Mouse (Mus musculus) forebrain, postnatal 0 days (tissue): ENCODE data around the gene Cdk18. TPM values are rescaled to one million over a fixed set of nuclear protein-coding genes. Genes with fewer than 3 reads are reported as not detected.
A peak's percentile ranks its signal among the peaks of the same experiment; 100 is the strongest.

Experiments
- ATAC-seq: fragments of 200-750 bp; cut with Nextera tagmentation; 2 replicates; pipeline ENCODE4 v1.8.0; 2017; ENCODE audit warnings: mild to moderate bottlenecking, moderate library complexity
- DNase-seq: peaks from one replicate; pipeline ENCODE4 v3.0.0-alpha.2; 2015
- H3K27ac ChIP-seq: fragments of 300-500 bp; sonication (generic); 2 replicates; pipeline ENCODE4 v1.5.1; 2014; ENCODE audit warnings: low read depth, mild to moderate bottlenecking, antibody characterized with exemption, low read length, moderate library complexity, mixed read lengths
- H3K27me3 ChIP-seq: fragments of 300-500 bp; sonication (generic); 2 replicates; pipeline ENCODE4 v1.6.1; 2014; ENCODE audit warnings: mild to moderate bottlenecking, low read length, mixed read lengths; ENCODE audit not compliant: insufficient read depth
- H3K36me3 ChIP-seq: fragments of 300-500 bp; sonication (generic); 2 replicates; pipeline ENCODE4 v1.6.1; 2014; ENCODE audit warnings: mild to moderate bottlenecking, moderate library complexity; ENCODE audit not compliant: insufficient read depth
- H3K4me1 ChIP-seq: fragments of 300-500 bp; sonication (generic); 2 replicates; pipeline ENCODE4 v1.6.1; 2014; ENCODE audit warnings: antibody characterized with exemption; ENCODE audit not compliant: insufficient read depth
- H3K4me2 ChIP-seq: fragments of 300-500 bp; sonication (generic); 2 replicates; pipeline ENCODE4 v1.6.1; 2014; ENCODE audit warnings: low read depth, mild to moderate bottlenecking, moderate library complexity
- H3K4me3 ChIP-seq: fragments of 300-500 bp; sonication (generic); 2 replicates; pipeline ENCODE4 v1.5.1; 2014; ENCODE audit warnings: low read depth, low read length, mixed read lengths
- H3K9ac ChIP-seq: fragments of 300-500 bp; sonication (generic); 2 replicates; pipeline ENCODE4 v1.6.1; 2014; ENCODE audit warnings: mild to moderate bottlenecking
- H3K9me3 ChIP-seq: fragments of 300-500 bp; sonication (generic); 2 replicates; pipeline ENCODE4 v1.6.1; 2016; ENCODE audit warnings: low read length
- CTCF ChIP-seq: sonication (generic); IDR thresholded peaks from 2 replicates; pipeline ENCODE4 v1.5.1; 2016; ENCODE audit warnings: antibody characterized with exemption, control low read depth, low read depth
- WGBS: fragments of 180-500 bp; shearing (Covaris S2); extraction: QIAGEN DNeasy Blood & Tissue Kit; methylation state at CpG from one replicate; pipeline ENCODE4 v1.1.7; 2014; 5-methylcytosine and 5-hydroxymethylcytosine counted together
- polyA plus RNA-seq: library from polyadenylated mRNA; unstranded; fragments of >200 nt; fragmentation: Nextera tagmentation; extraction: Ambion mirVana; gene quantifications from 2 replicates; pipeline ENCODE4 v1.2.1, GENCODE M21; 2015
- total RNA-seq: library from RNA; depleted of rRNA; stranded (reverse); fragments of >200 nt; gene quantifications from 2 replicates; pipeline ENCODE4 v1.2.3, GENCODE M21; 2014

Gene Cdk18
- total and polyA plus RNA-seq, 2 experiments from 2014 or later: 1.2 to 2.6 TPM

DNA sequence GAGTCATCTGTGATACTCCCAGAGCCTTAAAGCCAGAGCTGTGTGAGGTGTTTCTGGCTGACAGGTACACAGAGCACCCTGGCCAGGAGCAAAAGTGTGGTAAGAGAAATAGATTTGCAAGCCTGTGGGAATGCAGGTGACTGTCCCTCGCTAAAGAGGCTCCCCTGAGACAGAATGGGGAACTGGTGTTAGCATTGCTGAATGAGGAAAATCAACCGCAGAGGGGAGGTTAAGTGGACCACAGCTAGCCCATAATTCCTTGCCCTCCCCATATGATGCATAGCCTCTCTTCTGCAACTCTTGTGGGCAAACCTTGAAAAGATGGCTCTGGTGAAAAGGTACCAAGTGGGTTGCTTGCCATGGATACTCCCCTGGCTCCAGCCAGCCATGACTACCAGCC lies 9.9 kb upstream of the Cdk18 start:
- H3K4me3 ChIP-seq: no peak overlapping the region
- no peaks in the 10 kb centered on the region for H3K27me3 ChIP-seq
- ATAC-seq: no peak
- 66% methylated on average over 2 of the region's 2 CpGs for WGBS
- H3K36me3 ChIP-seq: no peaks in the 10 kb centered on the region
- H3K4me1 ChIP-seq: peaks cover 5% of the 10 kb centered on the region; the same call in 1 of the 2 replicates
- no peak for TF ChIP-seq CTCF
- H3K27ac ChIP-seq: no peak overlapping the region
- H3K9me3 ChIP-seq: no peaks in the 10 kb centered on the region
- no peak overlapping the region for H3K4me2 ChIP-seq
- H3K9ac ChIP-seq: no peak overlapping the region
- no peak for DNase-seq

DNA sequence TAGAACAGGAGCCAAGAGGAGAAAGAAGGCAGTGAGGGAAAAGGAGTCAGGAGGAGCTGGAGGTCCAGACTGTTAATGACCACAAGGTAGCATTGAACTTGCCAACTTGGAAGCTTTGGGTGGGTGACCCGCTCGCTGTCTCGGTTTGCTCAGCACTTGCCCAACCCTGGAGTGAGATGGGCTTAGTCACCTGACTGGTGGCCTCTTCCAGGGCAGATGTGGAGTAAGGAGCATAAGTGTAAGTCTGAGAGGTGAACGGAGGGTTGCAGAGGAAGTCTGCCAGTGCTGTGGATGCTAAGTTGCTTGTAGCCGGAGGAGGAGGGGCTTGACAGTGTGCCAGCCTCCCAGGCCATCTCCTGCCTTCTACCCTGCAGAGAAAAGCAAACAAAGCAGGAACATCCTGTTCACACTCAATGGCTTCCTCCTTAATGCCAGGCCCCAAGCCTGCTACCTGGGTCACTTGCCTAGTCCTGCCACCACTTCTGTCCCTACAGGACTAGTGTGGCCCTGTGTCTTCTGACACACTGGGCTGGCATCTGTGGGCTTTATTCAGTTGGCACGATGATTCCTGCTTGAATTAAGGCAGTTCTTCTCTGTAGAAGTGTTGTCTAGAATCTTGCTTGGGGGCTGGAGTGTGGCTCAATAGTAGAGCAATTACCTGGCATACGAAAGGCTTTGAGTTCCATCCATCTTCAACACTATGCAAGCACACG lies 6.6 kb upstream of the Cdk18 start:
- Histone ChIP-seq H3K4me3 (no peak overlapping the region), H3K27me3 (no peaks in the 10 kb centered on the region), H3K27ac (no peak overlapping the region), H3K36me3 (no peaks in the 10 kb centered on the region), H3K4me1 (peaks cover 19% of the 10 kb centered on the region), H3K9me3 (no peaks in the 10 kb centered on the region), H3K4me2 (no peak overlapping the region), H3K9ac (no peak overlapping the region)
- ATAC-seq (no peak), DNase-seq (no peak)
- 87% methylated on average over 8 of the region's 8 CpGs for WGBS
- TF ChIP-seq CTCF: no peak

DNA sequence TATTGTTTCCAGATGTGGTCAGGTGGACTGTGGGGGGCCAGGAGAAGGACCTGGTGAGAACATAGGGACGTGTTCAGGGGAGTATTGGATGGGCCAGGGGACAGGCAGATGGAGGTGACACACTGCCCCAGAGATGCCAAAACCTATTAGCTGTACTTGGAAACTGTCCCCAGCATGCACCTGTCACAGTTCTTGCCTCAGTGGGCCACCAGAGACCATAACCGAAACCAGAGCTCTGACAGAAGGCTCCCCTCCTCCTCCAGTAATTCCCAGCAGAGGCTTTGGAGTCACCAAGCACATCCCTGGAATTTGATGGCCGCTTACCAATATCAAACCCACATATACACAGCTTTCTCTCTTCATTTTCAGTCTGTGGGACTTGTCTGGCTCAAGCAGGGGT lies 5.4 kb upstream of the Cdk18 start:
- DNase-seq: no peak
- H3K4me2 ChIP-seq: no peak overlapping the region

DNA sequence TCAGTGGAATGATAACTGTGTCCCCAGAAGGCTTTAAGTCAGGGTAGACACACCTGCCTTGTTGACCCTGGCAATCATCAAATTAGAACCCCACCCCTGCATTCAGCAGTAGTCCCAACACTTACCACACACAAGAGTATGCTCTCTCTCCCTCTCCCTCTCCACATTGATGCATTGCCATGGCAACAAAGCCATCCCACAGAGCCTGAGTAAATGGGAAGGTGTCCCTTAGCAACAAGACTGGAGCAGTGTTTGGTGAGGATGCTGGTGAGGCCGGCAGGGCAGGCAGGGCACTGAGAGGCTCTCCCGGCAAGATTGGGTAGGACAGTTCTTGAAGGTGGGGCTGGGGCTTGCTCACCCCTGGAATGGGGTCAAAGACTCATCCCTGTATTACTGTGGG lies 4.7 kb upstream of the Cdk18 start:
- TF ChIP-seq CTCF: no peak
- peak overlapping the region; percentile 70; the same call in 1 of the 2 replicates for H3K27ac ChIP-seq
- no peak overlapping the region for H3K9ac ChIP-seq
- no peak overlapping the region for H3K4me3 ChIP-seq
- no peaks in the 10 kb centered on the region for H3K27me3 ChIP-seq
- H3K4me1 ChIP-seq: peaks cover 19% of the 10 kb centered on the region
- ATAC-seq: peak; percentile 94
- H3K4me2 ChIP-seq: peak overlapping the region; percentile 26
- no peaks in the 10 kb centered on the region for H3K9me3 ChIP-seq
- DNase-seq: peak; percentile 85
- 6% methylated on average over 2 of the region's 2 CpGs for WGBS
- H3K36me3 ChIP-seq: no peaks in the 10 kb centered on the region

More for the DNA sequence above, 5.4 kb upstream of the Cdk18 start:
- H3K4me1 ChIP-seq: peaks cover 19% of the 10 kb centered on the region
- 79% methylated on average over 3 of the region's 3 CpGs for WGBS
- no peak overlapping the region for H3K27ac ChIP-seq
- H3K27me3 ChIP-seq: no peaks in the 10 kb centered on the region
- no peak overlapping the region for H3K4me3 ChIP-seq
- H3K36me3 ChIP-seq: no peaks in the 10 kb centered on the region
- no peak for ATAC-seq
- no peaks in the 10 kb centered on the region for H3K9me3 ChIP-seq
- H3K9ac ChIP-seq: no peak overlapping the region
- TF ChIP-seq CTCF: no peak

DNA sequence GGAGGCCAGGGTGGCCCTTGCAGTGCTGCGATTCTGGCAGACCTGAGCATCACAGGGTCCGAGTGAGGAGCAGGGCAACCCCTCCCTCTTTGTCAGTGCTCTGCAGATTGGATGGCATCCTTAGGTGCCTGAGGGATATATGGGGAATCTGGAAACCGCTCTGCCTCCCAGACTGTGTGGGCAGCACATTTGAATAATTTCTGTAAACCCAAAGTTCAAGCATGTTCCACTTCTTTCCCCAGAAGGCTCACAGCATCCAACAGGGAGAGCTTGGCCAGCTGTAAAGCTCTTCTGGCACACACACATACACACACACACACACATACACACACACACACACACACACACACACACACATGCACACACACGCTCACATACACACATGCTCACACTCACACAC lies 4.2 kb upstream of the Cdk18 start:
- H3K27me3 ChIP-seq: no peaks in the 10 kb centered on the region; the same call in 1 of the 2 replicates
- TF ChIP-seq CTCF: no peak
- no peaks in the 10 kb centered on the region for H3K9me3 ChIP-seq
- no peak overlapping the region for H3K4me3 ChIP-seq
- H3K36me3 ChIP-seq: no peaks in the 10 kb centered on the region
- H3K9ac ChIP-seq: 0 out of 2 replicates have a peak overlapping the region, but pooled peaks have one; percentile 3
- peak overlapping the region; percentile 70 for H3K27ac ChIP-seq
- WGBS: 55% methylated on average over 4 of the region's 4 CpGs
- peaks cover 19% of the 10 kb centered on the region for H3K4me1 ChIP-seq
- 0 out of 2 replicates have a peak overlapping the region, but pooled peaks have one; percentile 26 for H3K4me2 ChIP-seq
- DNase-seq (peak; percentile 32), ATAC-seq (peak; percentile 54)

DNA sequence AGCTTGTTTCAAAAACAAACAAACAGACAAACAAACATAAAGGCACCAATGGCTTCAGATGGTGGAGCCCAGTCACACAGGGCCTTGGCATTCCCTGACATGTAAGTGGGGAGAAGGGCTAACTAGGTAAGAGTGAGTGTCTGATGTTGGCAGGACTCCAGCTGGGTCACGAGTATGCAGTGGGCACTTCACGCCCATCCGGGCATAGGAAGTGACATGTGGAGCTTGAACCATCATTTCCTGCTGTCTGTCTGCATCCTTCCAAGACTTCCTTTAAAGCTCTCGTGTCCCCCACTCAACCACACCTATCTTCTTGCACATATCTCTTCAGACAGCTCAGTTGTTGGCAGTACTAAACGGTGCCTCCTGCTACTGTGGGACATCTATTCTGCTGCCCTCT lies 3.6 kb upstream of the Cdk18 start:
- no peak overlapping the region for H3K4me3 ChIP-seq
- 63% methylated on average over 5 of the region's 5 CpGs for WGBS
- H3K27ac ChIP-seq: 0 out of 2 replicates have a peak overlapping the region, but pooled peaks have one; percentile 70
- H3K4me2 ChIP-seq: no peak overlapping the region
- no peaks in the 10 kb centered on the region for H3K9me3 ChIP-seq
- TF ChIP-seq CTCF: no peak
- H3K36me3 ChIP-seq: no peaks in the 10 kb centered on the region
- no peak for DNase-seq
- ATAC-seq: no peak
- no peak overlapping the region for H3K9ac ChIP-seq
- no peaks in the 10 kb centered on the region; the same call in 1 of the 2 replicates for H3K27me3 ChIP-seq
- H3K4me1 ChIP-seq: peaks cover 19% of the 10 kb centered on the region

DNA sequence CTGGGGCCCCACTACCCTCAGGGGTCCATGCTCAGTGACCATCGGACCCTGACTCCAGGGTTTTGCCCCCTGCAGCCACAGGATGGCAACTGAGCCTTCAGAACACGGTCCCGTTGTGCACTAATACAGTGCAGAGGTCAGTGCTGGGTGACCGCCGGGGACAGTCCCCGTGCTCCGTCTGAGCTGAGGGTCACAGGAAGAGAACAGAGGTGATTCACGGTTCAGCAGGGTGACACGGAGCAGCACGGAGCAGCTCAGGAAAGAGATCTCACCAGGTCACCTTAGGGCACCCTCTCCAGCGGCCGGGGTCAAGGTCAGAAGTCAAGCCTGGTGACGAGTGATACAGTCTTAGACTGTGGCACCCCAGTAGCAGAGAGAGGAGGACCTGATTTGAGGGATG lies 2.3 kb upstream of the Cdk18 start:
- Histone ChIP-seq H3K27me3 (no peaks in the 10 kb centered on the region; the same call in 1 of the 2 replicates), H3K4me3 (no peak overlapping the region), H3K27ac (no peak overlapping the region), H3K4me1 (peaks cover 19% of the 10 kb centered on the region), H3K4me2 (no peak overlapping the region), H3K9me3 (no peaks in the 10 kb centered on the region), H3K9ac (no peak overlapping the region), H3K36me3 (no peaks in the 10 kb centered on the region)
- WGBS: 81% methylated on average over 13 of the region's 13 CpGs
- no peak for TF ChIP-seq CTCF
- DNase-seq: no peak
- ATAC-seq: no peak
